Mouse (Mus musculus): ENCODE measurements around the gene Pigw.
"Not testable (repeated sequence)": the region's sequence is repeated elsewhere in the genome, so short reads cannot be mapped to it uniquely, and the experiment has no call there.

The Pigw gene

GRCm38 (mm10) chr11:84880465-84880961 is 428 bp upstream of the Pigw start:
- no peak for DNase-seq (ENCODE audit: low read depth, low spot score)

- DNase-seq (ENCODE audit: low read depth, low spot score), result no peak
Measured at GRCm38 (mm10) chr11:84879007-84879771, 896 bp downstream of the Pigw start.

GRCm38 (mm10) chr11:84876020-84876419 is 4.1 kb downstream of the Pigw start:
- DNase-seq (ENCODE audit: low read depth, low spot score), result not testable (repeated sequence)

GRCm38 (mm10) chr11:84873042-84873833 is 6.8 kb downstream of the Pigw start:
- peak; percentile 67 for DNase-seq (ENCODE audit: low read depth, low spot score)

GRCm38 (mm10) chr11:84871548-84872069 is 8.5 kb downstream of the Pigw start:
- DNase-seq (ENCODE audit: low read depth, low spot score), result no peak

- no peak for DNase-seq (ENCODE audit: low read depth, low spot score)
Measured at GRCm38 (mm10) chr11:84871046-84871445, 9.0 kb downstream of the Pigw start.

GRCm38 (mm10) chr11:84870337-84871043 is 9.6 kb downstream of the Pigw start, which contains the start of gene Ggnbp2:
Ggnbp2 (minus strand) TSS chr11:84870817.
- DNase-seq (ENCODE audit: low read depth, low spot score), result peak; percentile 78

GRCm38 (mm10) chr11:84869537-84870232 is 10.4 kb downstream of the Pigw start:
- DNase-seq (ENCODE audit: low read depth, low spot score), result no peak

GRCm38 (mm10) chr11:84868786-84869259 is 11.3 kb downstream of the Pigw start:
- no peak for DNase-seq (ENCODE audit: low read depth, low spot score)

GRCm38 (mm10) chr11:84867586-84867985 is 12.5 kb downstream of the Pigw start:
- DNase-seq (ENCODE audit: low read depth, low spot score), result no peak

- DNase-seq (ENCODE audit: low read depth, low spot score), result no peak
Measured at GRCm38 (mm10) chr11:84865268-84865667, 14.8 kb downstream of the Pigw start.

GRCm38 (mm10) chr11:84855285-84855684 is 24.8 kb downstream of the Pigw start:
- DNase-seq (ENCODE audit: low read depth, low spot score), result no peak

GRCm38 (mm10) chr11:84847475-84848090 is 32.5 kb downstream of the Pigw start:
- DNase-seq (ENCODE audit: low read depth, low spot score), result no peak

- no peak for DNase-seq (ENCODE audit: low read depth, low spot score)
Measured at GRCm38 (mm10) chr11:84846741-84847474, 33.2 kb downstream of the Pigw start.

GRCm38 (mm10) chr11:84839330-84839729 is 40.8 kb downstream of the Pigw start:
- no peak for DNase-seq (ENCODE audit: low read depth, low spot score)

- DNase-seq (ENCODE audit: low read depth, low spot score), result not testable (repeated sequence)
Measured at GRCm38 (mm10) chr11:84829495-84829894, 50.6 kb downstream of the Pigw start.

- DNase-seq (ENCODE audit: low read depth, low spot score), result peak; percentile 77
Measured at GRCm38 (mm10) chr11:84828516-84829399, 51.3 kb downstream of the Pigw start, which contains the start of gene Dhrs11. Dhrs11 (minus strand) TSS chr11:84828994.

- peak; percentile 38 for DNase-seq (ENCODE audit: low read depth, low spot score)
Measured at GRCm38 (mm10) chr11:84827901-84828503, 52.1 kb downstream of the Pigw start.

Measured in c-Kit-negative CD71-positive TER-119-positive erythroid progenitor cells, embryonic 14.5 days (primary cell).